Mouse (Mus musculus) myocyte (in vitro differentiated cells): ENCODE measurements around the gene Amph.

Source experiments
- CEBPB ChIP-seq: IDR thresholded peaks from 2 replicates; pipeline ENCODE4 v1.6.1; 2011; ENCODE audit warnings: mild to moderate bottlenecking, moderate library complexity; ENCODE audit not compliant: poor library complexity, insufficient read depth, severe bottlenecking
- E2F4 ChIP-seq: IDR thresholded peaks from one replicate; pipeline ENCODE4 v1.6.1; 2011; ENCODE audit warnings: mild to moderate bottlenecking, control low read depth, moderate library complexity; ENCODE audit not compliant: insufficient read depth
- MAX ChIP-seq: IDR thresholded peaks from one replicate; pipeline ENCODE4 v1.6.1; 2011; ENCODE audit warnings: low read depth, mild to moderate bottlenecking, control low read depth
- MYOD1 ChIP-seq, 3 experiments: IDR thresholded peaks; one replicate each; pipeline ENCODE4 v1.6.1; 2011; ENCODE audit warnings: control low read depth in 2 of 3, low read depth in 2 of 3, mild to moderate bottlenecking in 2 of 3, moderate library complexity in 1 of 3; ENCODE audit not compliant: insufficient read length in 2 of 3, control insufficient read depth in 1 of 3
- MYOG ChIP-seq, 3 experiments: IDR thresholded peaks; one replicate each; pipeline ENCODE4 v1.6.1; 2011; ENCODE audit warnings: control low read depth in 2 of 3, low read depth in 2 of 3, mild to moderate bottlenecking in 2 of 3; ENCODE audit not compliant: insufficient read length in 2 of 3, control insufficient read depth in 1 of 3, insufficient read depth in 1 of 3
- POLR2A ChIP-seq: IDR thresholded peaks from one replicate; pipeline ENCODE4 v1.6.1; 2011; ENCODE audit warnings: low read depth, mild to moderate bottlenecking, control low read depth, moderate library complexity; ENCODE audit not compliant: insufficient read length
- POLR2AphosphoS2 ChIP-seq: IDR thresholded peaks from one replicate; pipeline ENCODE4 v1.6.1; 2011; ENCODE audit warnings: low read depth, control low read depth; ENCODE audit not compliant: insufficient read length
- REST ChIP-seq: IDR thresholded peaks from one replicate; pipeline ENCODE4 v1.6.1; 2011; ENCODE audit warnings: mild to moderate bottlenecking, control low read depth, moderate library complexity; ENCODE audit not compliant: insufficient read depth, insufficient read length
- SRF ChIP-seq: IDR thresholded peaks from one replicate; pipeline ENCODE4 v1.6.1; 2011; ENCODE audit warnings: low read depth; ENCODE audit not compliant: control insufficient read depth, insufficient read length
- TCF12 ChIP-seq: IDR thresholded peaks from one replicate; pipeline ENCODE4 v1.6.1; 2011; ENCODE audit warnings: mild to moderate bottlenecking, control low read depth; ENCODE audit not compliant: poor library complexity, insufficient read depth, severe bottlenecking
- TCF3 ChIP-seq: IDR thresholded peaks from one replicate; pipeline ENCODE4 v1.6.1; 2011; ENCODE audit warnings: low read depth, control low read depth; ENCODE audit not compliant: insufficient read length
- USF1 ChIP-seq: IDR thresholded peaks from one replicate; pipeline ENCODE4 v1.6.1; 2011; ENCODE audit warnings: low read depth, mild to moderate bottlenecking, control low read depth, moderate library complexity

GRCm38 (mm10) chr13:19139104-19139503 is 191.1 kb downstream of the Amph start:
- no peak for TF ChIP-seq MAX
- TF ChIP-seq POLR2AphosphoS2: no peak
- no peak for TF ChIP-seq POLR2A
- TF ChIP-seq MYOD1 (IDR thresholded peaks at IDR 0.05; ENCODE audit: control insufficient read depth in 1 of 3, insufficient read length in 2 of 3, low read depth in 2 of 3): no peak
- no peak for TF ChIP-seq USF1
- no peak for TF ChIP-seq SRF
- TF ChIP-seq CEBPB: no peak
- TF ChIP-seq MYOG (IDR thresholded peaks at IDR 0.05; ENCODE audit: control insufficient read depth in 1 of 3, insufficient read depth in 1 of 3, insufficient read length in 2 of 3, low read depth in 2 of 3): no peak
- TF ChIP-seq TCF12: no peak
- no peak for TF ChIP-seq REST
- no peak for TF ChIP-seq E2F4
- no peak for TF ChIP-seq TCF3
